26 mouse cellular contexts compared by ENCODE assay signal in genomic region chr12:82940461-82940860, GRCm38 (mm10).
DNase-seq lines count a peak whose midpoint lies in the region; ATAC-seq and TF ChIP-seq lines count a peak whose summit lies in the region.
"Had no signal": no experiment of that assay in that cellular context is flagged by ENCODE, and none has a peak within 500 bp of the region (broad histone marks: within the 10 kb centered on the region; RNA-seq: fewer than 3 reads in every experiment).

No protein-coding gene starts in this region.

- H3K4me3 ChIP-seq in embryonic facial prominence, embryonic 14.5 days (ENCODE audit: low read depth, low read length), result no peak overlapping the region
- H3K4me3 ChIP-seq in embryonic facial prominence, embryonic 10.5 days, result no peak overlapping the region
- no peak overlapping the region for H3K4me3 ChIP-seq in lung, embryonic 14.5 days (ENCODE audit: low read depth, low read length)
- H3K4me3 ChIP-seq in lung, adult 2 months (replicated peaks; ENCODE audit: extremely low read depth, low read depth, low read length), result no peak overlapping the region
- H3K4me3 ChIP-seq in left cerebral cortex, adult 2 months, result no peak overlapping the region
- H3K4me3 ChIP-seq: embryonic facial prominence, embryonic 15.5 days; heart, adult 2 months; heart, embryonic 10.5 days; heart, embryonic 13.5 days; hindbrain, embryonic 15.5 days had no signal

- no peaks in the 10 kb centered on the region for H3K27me3 ChIP-seq in embryonic facial prominence, embryonic 14.5 days (replicated peaks; ENCODE audit: control insufficient read depth, insufficient read depth, low read length)
- no peaks in the 10 kb centered on the region for H3K27me3 ChIP-seq in embryonic facial prominence, embryonic 10.5 days (replicated peaks; ENCODE audit: low read depth, poor library complexity, severe bottlenecking)
- H3K27me3 ChIP-seq in lung, embryonic 14.5 days (ENCODE audit: insufficient read depth, low read length), result no peaks in the 10 kb centered on the region
- H3K27me3 ChIP-seq: embryonic facial prominence, embryonic 15.5 days; heart, embryonic 13.5 days; hindbrain, embryonic 15.5 days; Patski had no signal

- H3K9ac ChIP-seq in embryonic facial prominence, embryonic 14.5 days (ENCODE audit: low read depth, low read length), result no peak overlapping the region
- H3K9ac ChIP-seq in lung, embryonic 14.5 days, result no peak overlapping the region
- H3K9ac ChIP-seq: embryonic facial prominence, embryonic 15.5 days; forebrain, postnatal 0 days; heart, embryonic 13.5 days; hindbrain, embryonic 15.5 days had no signal

- 46% methylated on average over 4 of the region's 4 CpGs for WGBS in embryonic facial prominence, embryonic 14.5 days
- 69% methylated on average over 4 of the region's 4 CpGs for WGBS in embryonic facial prominence, embryonic 10.5 days
- 34% methylated on average over 4 of the region's 4 CpGs for WGBS in lung, embryonic 14.5 days
- WGBS in lung, adult 2 months, result 47% methylated on average over 4 of the region's 4 CpGs

- H3K9me3 ChIP-seq in embryonic facial prominence, embryonic 14.5 days (ENCODE audit: control insufficient read depth, low read length), result no peaks in the 10 kb centered on the region
- no peaks in the 10 kb centered on the region for H3K9me3 ChIP-seq in embryonic facial prominence, embryonic 10.5 days
- no peaks in the 10 kb centered on the region for H3K9me3 ChIP-seq in lung, embryonic 14.5 days (ENCODE audit: low read depth, low read length)
- H3K9me3 ChIP-seq: embryonic facial prominence, embryonic 15.5 days; heart, embryonic 10.5 days; heart, embryonic 13.5 days; hindbrain, embryonic 15.5 days had no signal

- intact Hi-C loops in left cerebral cortex, adult 2 months (cut with DNase I), result loop anchor here (10.0 kb wide), 2 partner anchors 86 to 326 kb away; no protein-coding TSS in a partner anchor

- peak; percentile 24 for DNase-seq in embryonic facial prominence, embryonic 14.5 days (ENCODE audit: low spot score)
- no peak for DNase-seq in embryonic facial prominence, embryonic 10.5 days (ENCODE audit: low spot score)
- DNase-seq in lung, embryonic 14.5 days, result peak; percentile 70
- DNase-seq in lung, postnatal 4 days, result no peak
- peak; percentile 24 for DNase-seq in lung, postnatal 25 days (ENCODE audit: low spot score)
- no peak for DNase-seq in lung, adult 2 months
- DNase-seq in left cerebral cortex, adult 2 months (ENCODE audit: extremely low spot score in 1 of 2, low spot score in 2 of 2), result no peak
- DNase-seq in Muller cell, postnatal 12 days (ENCODE audit: inconsistent ontology term), result no peak
- DNase-seq: adrenal gland, postnatal 14 days; cerebellum, adult 11-12 months; cerebellum, adult 8-10 months; cerebellum, postnatal 10 days; cerebellum, postnatal 36 days; embryo, embryonic 11 days; forebrain, postnatal 0 days; gastrocnemius, postnatal 10 days; gastrocnemius, postnatal 36 days; heart, adult 2 months; heart, postnatal 14 days; heart, postnatal 4 days had no signal

- no peak for TF ChIP-seq POLR2A in lung, adult 2 months (IDR thresholded peaks at IDR 0.05; ENCODE audit: borderline replicate concordance, extremely low read depth, low read depth, low read length)

- TF ChIP-seq CTCF in lung, embryonic 14.5 days (IDR thresholded peaks at IDR 0.05; ENCODE audit: low read depth), result no peak
- TF ChIP-seq CTCF in lung, adult 2 months (IDR thresholded peaks at IDR 0.05; ENCODE audit: insufficient read depth, low read length), result no peak
- TF ChIP-seq CTCF in left cerebral cortex, adult 2 months (IDR thresholded peaks at IDR 0.05), result no peak

- no peaks in the 10 kb centered on the region for H3K36me3 ChIP-seq in embryonic facial prominence, embryonic 14.5 days (ENCODE audit: control insufficient read depth, insufficient read depth, low read length)
- H3K36me3 ChIP-seq in embryonic facial prominence, embryonic 10.5 days (replicated peaks), result no peaks in the 10 kb centered on the region
- no peaks in the 10 kb centered on the region for H3K36me3 ChIP-seq in lung, embryonic 14.5 days (ENCODE audit: insufficient read depth)
- H3K36me3 ChIP-seq: embryonic facial prominence, embryonic 15.5 days; heart, embryonic 10.5 days; heart, embryonic 13.5 days; hindbrain, embryonic 15.5 days had no signal

- H3K27ac ChIP-seq in embryonic facial prominence, embryonic 14.5 days (replicated peaks; ENCODE audit: low read depth, low read length), result no peak overlapping the region
- H3K27ac ChIP-seq in embryonic facial prominence, embryonic 10.5 days (replicated peaks), result no peak overlapping the region
- no peak overlapping the region for H3K27ac ChIP-seq in lung, embryonic 14.5 days (ENCODE audit: low read depth)
- no peak overlapping the region for H3K27ac ChIP-seq in left cerebral cortex, adult 2 months
- H3K27ac ChIP-seq: embryonic facial prominence, embryonic 15.5 days; heart, adult 2 months; heart, embryonic 10.5 days; heart, embryonic 13.5 days; hindbrain, embryonic 15.5 days had no signal

- ATAC-seq in embryonic facial prominence, embryonic 14.5 days (ENCODE audit: low read depth), result no peak
- peak; percentile 63; the same call in 1 of the 2 replicates for ATAC-seq in lung, embryonic 14.5 days (ENCODE audit: insufficient read depth)
- ATAC-seq: forebrain, embryonic 14.5 days; forebrain, postnatal 0 days; Patski had no signal

- H3K4me1 ChIP-seq in embryonic facial prominence, embryonic 14.5 days (ENCODE audit: control insufficient read depth, insufficient read depth, low read length), result no peaks in the 10 kb centered on the region; the same call in 1 of the 2 replicates
- no peaks in the 10 kb centered on the region for H3K4me1 ChIP-seq in embryonic facial prominence, embryonic 10.5 days
- peaks cover 5% of the 10 kb centered on the region; the same call in 1 of the 2 replicates for H3K4me1 ChIP-seq in lung, embryonic 14.5 days (ENCODE audit: insufficient read depth)
- no peaks in the 10 kb centered on the region; the same call in 1 of the 2 replicates for H3K4me1 ChIP-seq in lung, adult 2 months (ENCODE audit: control insufficient read depth, insufficient read depth, low read length)
- H3K4me1 ChIP-seq: embryonic facial prominence, embryonic 15.5 days; hindbrain, embryonic 15.5 days had no signal

- H3K4me2 ChIP-seq in embryonic facial prominence, embryonic 14.5 days (ENCODE audit: low read depth, low read length), result no peak overlapping the region
- no peak overlapping the region for H3K4me2 ChIP-seq in lung, embryonic 14.5 days
- H3K4me2 ChIP-seq: embryonic facial prominence, embryonic 15.5 days; heart, embryonic 13.5 days; hindbrain, embryonic 15.5 days had no signal

Comparison
In these comparisons a context has a peak if more than half of its experiments do, and no peak if none do; other contexts are left out.
1. DNase-seq: peak in embryonic facial prominence, embryonic 14.5 days (single experiment), lung, embryonic 14.5 days (single experiment) and lung, postnatal 25 days (single experiment); none in embryonic facial prominence, embryonic 10.5 days (single experiment), lung, postnatal 4 days (0 of 2), lung, adult 2 months (single experiment), left cerebral cortex, adult 2 months (0 of 2) and Muller cell, postnatal 12 days (single experiment).